Mouse (Mus musculus) testis, adult 2 months (tissue): ENCODE measurements at regions not wholly inside any gene's neighbourhood (a gene's known extent, or its start where the extent isn't known, plus 50 kb on each side); places are given as distances from the start of the nearest gene placed in this dataset.

ENCODE experiments used
- CTCF ChIP-seq: fragments of 200-500 bp; IDR thresholded peaks from 2 replicates; pipeline ENCODE4 v1.5.1; 2012; ENCODE audit warnings: low read depth, mild to moderate bottlenecking, inconsistent platforms, low read length, moderate library complexity; ENCODE audit not compliant: control insufficient read depth, insufficient read depth, insufficient replicate concordance
- POLR2A ChIP-seq: fragments of 200-500 bp; IDR thresholded peaks from 2 replicates; pipeline ENCODE4 v1.6.1; 2012; ENCODE audit warnings: low read depth, mild to moderate bottlenecking, inconsistent platforms, low read length, moderate library complexity; ENCODE audit not compliant: control insufficient read depth

DNA sequence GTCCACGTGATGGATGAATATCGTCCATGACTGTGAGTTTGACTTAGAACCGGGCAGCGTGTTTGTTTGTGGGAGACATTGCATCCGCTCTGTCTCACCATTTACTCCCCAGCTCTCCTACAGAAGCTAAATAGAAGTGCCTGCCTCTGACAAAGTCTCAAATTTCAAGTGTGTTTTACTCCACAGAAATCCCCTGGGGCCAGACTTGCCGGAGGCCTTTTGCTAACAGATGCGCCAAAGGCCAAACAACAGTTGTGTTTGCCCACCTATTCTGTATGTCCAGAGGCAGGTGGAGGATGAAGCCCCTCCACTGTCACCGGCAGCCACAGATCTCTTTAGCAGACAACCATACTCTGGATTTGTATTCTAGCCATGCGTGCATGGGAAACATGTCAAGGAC, 252.6 kb downstream of the Cbln4 start:
- TF ChIP-seq CTCF (no peak), POLR2A (no peak)
